Mouse (Mus musculus) limb, embryonic 10.5 days (tissue): ENCODE data around the gene Lce1f. TPM values are rescaled to one million over a fixed set of nuclear protein-coding genes. Genes with fewer than 3 reads are reported as not detected.
"Not testable (repeated sequence)": the region's sequence is repeated elsewhere in the genome, so short reads cannot be mapped to it uniquely, and the experiment has no call there.

Experiments used
- DNase-seq: peaks from one replicate; pipeline ENCODE4 v3.0.0-alpha.2; 2017; ENCODE audit warnings: low spot score
- H3K27ac ChIP-seq: fragments of 300-500 bp; sonication (generic); 2 replicates; pipeline ENCODE4 v1.5.1; 2016; ENCODE audit warnings: mild to moderate bottlenecking
- H3K27me3 ChIP-seq: fragments of 300-500 bp; sonication (generic); 2 replicates; pipeline ENCODE4 v1.6.1; 2016; ENCODE audit warnings: low read depth, mild to moderate bottlenecking; ENCODE audit not compliant: poor library complexity, severe bottlenecking
- H3K36me3 ChIP-seq: fragments of 300-500 bp; sonication (generic); 2 replicates; pipeline ENCODE4 v1.6.1; 2016; ENCODE audit warnings: mild to moderate bottlenecking, moderate library complexity
- H3K4me1 ChIP-seq: fragments of 300-500 bp; sonication (generic); 2 replicates; pipeline ENCODE4 v1.6.1; 2016
- H3K4me3 ChIP-seq: fragments of 300-500 bp; sonication (generic); 2 replicates; pipeline ENCODE4 v1.5.1; 2016; ENCODE audit warnings: mild to moderate bottlenecking, moderate library complexity
- H3K9me3 ChIP-seq: fragments of 300-500 bp; sonication (generic); replicated peaks from 2 replicates; pipeline ENCODE4 v1.6.1; 2016; ENCODE audit warnings: mild to moderate bottlenecking
- WGBS: fragments of 180-500 bp; shearing (Covaris S2); methylation state at CpG from one replicate; pipeline ENCODE4 v1.1.7; 2016; 5-methylcytosine and 5-hydroxymethylcytosine counted together
- polyA plus RNA-seq: library from polyadenylated mRNA; unstranded; fragments of >200 nt; fragmentation: Nextera tagmentation; extraction: Ambion mirVana; gene quantifications from 2 replicates; pipeline ENCODE4 v1.2.1, GENCODE M21; 2016

The Lce1f gene
- not detected in 2 replicates for polyA plus RNA-seq

DNA sequence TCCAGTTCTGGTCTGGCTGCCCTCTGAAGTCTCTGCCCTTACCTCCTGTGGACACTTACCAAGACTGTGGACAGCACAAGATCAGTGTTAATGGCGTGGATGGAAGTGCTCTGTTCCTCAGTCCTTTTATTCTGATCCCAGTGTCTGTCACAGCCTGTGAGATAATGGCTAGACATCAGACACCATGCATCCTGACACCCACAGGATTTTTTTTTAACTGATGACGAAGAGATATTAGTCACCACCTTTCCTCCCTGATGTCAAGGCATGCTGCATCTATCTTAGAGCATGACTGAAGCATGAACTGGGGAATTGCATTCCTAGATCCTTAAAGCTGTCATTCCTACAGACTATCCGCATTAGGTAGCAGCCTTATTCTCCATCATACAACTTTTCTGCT, at the start of gene Lce1f:
TSS of gene Lce1f (minus strand) at position 101 of the 400 bp plus-strand sequence.
- Histone ChIP-seq H3K9me3 (no peaks in the 10 kb centered on the region), H3K4me1 (no peaks in the 10 kb centered on the region), H3K4me3 (no peak within 1 kb of the TSS), H3K36me3 (no peaks in the 10 kb centered on the region), H3K27ac (no peak within 1 kb of the TSS), H3K27me3 (no peaks in the 10 kb centered on the region)
- DNase-seq = no peak
- 80% methylated on average over 3 of the region's 3 CpGs for WGBS

- Histone ChIP-seq H3K27ac (no peak within 1 kb of the TSS), H3K4me3 (no peak within 1 kb of the TSS), H3K9me3 (no peaks in the 10 kb centered on the region), H3K4me1 (no peaks in the 10 kb centered on the region), H3K36me3 (no peaks in the 10 kb centered on the region), H3K27me3 (no peaks in the 10 kb centered on the region)
- DNase-seq = no peak
- WGBS = 94% methylated on average over 1 of the region's 1 CpGs
Measured at GRCm38 (mm10) chr3:92764965-92765364, 44.8 kb upstream of the Lce1f start, which contains the start of gene Lce1h. Lce1h (minus strand) TSS chr3:92765065.

- 42% methylated on average over 3 of the region's 3 CpGs for WGBS
- no peak for DNase-seq
- H3K4me1 ChIP-seq = no peaks in the 10 kb centered on the region
Measured at GRCm38 (mm10) chr3:92753197-92753596, 33.0 kb upstream of the Lce1f start.

GRCm38 (mm10) chr3:92752238-92752637, 32.1 kb upstream of the Lce1f start, which contains the start of gene Lce1g:
Lce1g (minus strand) TSS chr3:92752338.
- no peak for DNase-seq
- 72% methylated on average over 1 of the region's 1 CpGs for WGBS
- Histone ChIP-seq H3K9me3 (no peaks in the 10 kb centered on the region), H3K4me1 (no peaks in the 10 kb centered on the region), H3K36me3 (no peaks in the 10 kb centered on the region), H3K27me3 (no peaks in the 10 kb centered on the region), H3K4me3 (no peak within 1 kb of the TSS), H3K27ac (no peak within 1 kb of the TSS)

More at GRCm38 (mm10) chr3:92753197-92753596, 33.0 kb upstream of the Lce1f start:
- Histone ChIP-seq H3K36me3 (no peaks in the 10 kb centered on the region), H3K9me3 (no peaks in the 10 kb centered on the region), H3K27ac (no peak overlapping the region), H3K27me3 (no peaks in the 10 kb centered on the region), H3K4me3 (no peak overlapping the region)

DNA sequence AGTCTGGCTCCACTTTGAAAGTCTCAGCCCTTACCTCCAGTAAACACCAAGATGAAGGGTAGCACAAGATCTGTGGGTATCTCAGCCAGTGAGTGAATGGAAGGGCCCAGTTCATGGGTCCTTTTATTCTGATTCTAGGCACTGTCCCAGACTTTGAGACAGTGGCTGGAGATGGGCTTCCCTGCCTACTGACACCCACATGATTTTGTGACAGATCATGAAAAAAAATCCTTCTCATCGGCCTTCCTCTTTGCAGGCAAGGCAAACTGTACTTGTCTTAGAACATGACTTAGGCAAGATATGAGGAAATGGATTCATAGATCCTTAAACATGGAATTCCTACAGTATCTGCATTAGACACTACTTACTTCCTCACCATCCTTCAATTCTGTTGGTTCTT, 18.8 kb upstream of the Lce1f start, which contains the start of gene Gm38119:
TSS of gene Gm38119 (minus strand) at position 101 of the 400 bp plus-strand sequence.
- no peaks in the 10 kb centered on the region for H3K4me1 ChIP-seq
- no peak within 1 kb of the TSS for H3K27ac ChIP-seq
- WGBS = 81% methylated on average over 1 of the region's 1 CpGs
- H3K9me3 ChIP-seq = no peaks in the 10 kb centered on the region
- DNase-seq = no peak
- no peaks in the 10 kb centered on the region for H3K36me3 ChIP-seq
- H3K4me3 ChIP-seq = no peak within 1 kb of the TSS
- no peaks in the 10 kb centered on the region for H3K27me3 ChIP-seq

DNA sequence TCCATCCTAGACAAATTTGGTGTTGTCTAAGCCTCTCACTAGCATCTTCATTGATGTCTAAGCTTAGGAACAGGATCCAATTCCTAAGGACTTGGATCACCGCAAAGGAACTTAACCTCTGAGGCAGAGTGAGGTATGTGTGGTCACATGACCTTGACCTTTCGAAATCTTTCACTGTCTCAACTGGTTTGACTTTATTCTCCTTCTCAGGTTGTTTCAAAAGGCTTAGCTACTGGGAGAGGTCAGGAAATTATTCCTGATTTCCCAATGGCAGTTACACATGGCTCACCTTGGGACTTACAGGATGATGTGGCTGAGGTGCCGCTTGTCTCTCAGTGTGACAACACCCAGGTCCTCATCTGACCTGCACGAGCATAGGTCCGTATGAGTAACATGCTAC, 2.5 kb upstream of the Lce1f start:
- Histone ChIP-seq H3K4me1 (no peaks in the 10 kb centered on the region), H3K36me3 (no peaks in the 10 kb centered on the region), H3K4me3 (no peak overlapping the region), H3K27ac (no peak overlapping the region), H3K9me3 (no peaks in the 10 kb centered on the region), H3K27me3 (no peaks in the 10 kb centered on the region)
- WGBS = 88% methylated on average over 5 of the region's 5 CpGs
- no peak for DNase-seq

GRCm38 (mm10) chr3:92715122-92715521, 5.0 kb downstream of the Lce1f start:
- Histone ChIP-seq H3K9me3 (no peaks in the 10 kb centered on the region), H3K27ac (no peak overlapping the region), H3K27me3 (no peaks in the 10 kb centered on the region), H3K4me1 (no peaks in the 10 kb centered on the region), H3K36me3 (no peaks in the 10 kb centered on the region), H3K4me3 (no peak overlapping the region)
- DNase-seq = no peak

GRCm38 (mm10) chr3:92708974-92709373, 11.2 kb downstream of the Lce1f start, which contains the start of gene Lce1e:
Lce1e (minus strand) TSS chr3:92709074.
- Histone ChIP-seq H3K27ac (no peak within 1 kb of the TSS), H3K36me3 (no peaks in the 10 kb centered on the region), H3K4me1 (no peaks in the 10 kb centered on the region), H3K27me3 (no peaks in the 10 kb centered on the region), H3K9me3 (no peaks in the 10 kb centered on the region), H3K4me3 (no peak within 1 kb of the TSS)
- 88% methylated on average over 2 of the region's 2 CpGs for WGBS
- DNase-seq = no peak

GRCm38 (mm10) chr3:92694613-92695012, 25.5 kb downstream of the Lce1f start:
- no peaks in the 10 kb centered on the region for H3K4me1 ChIP-seq
- no peaks in the 10 kb centered on the region for H3K9me3 ChIP-seq
- WGBS = 50% methylated on average over 1 of the region's 1 CpGs
- H3K27me3 ChIP-seq = no peaks in the 10 kb centered on the region
- H3K27ac ChIP-seq = no peak overlapping the region
- no peak overlapping the region for H3K4me3 ChIP-seq
- no peak for DNase-seq
- no peaks in the 10 kb centered on the region for H3K36me3 ChIP-seq

DNA sequence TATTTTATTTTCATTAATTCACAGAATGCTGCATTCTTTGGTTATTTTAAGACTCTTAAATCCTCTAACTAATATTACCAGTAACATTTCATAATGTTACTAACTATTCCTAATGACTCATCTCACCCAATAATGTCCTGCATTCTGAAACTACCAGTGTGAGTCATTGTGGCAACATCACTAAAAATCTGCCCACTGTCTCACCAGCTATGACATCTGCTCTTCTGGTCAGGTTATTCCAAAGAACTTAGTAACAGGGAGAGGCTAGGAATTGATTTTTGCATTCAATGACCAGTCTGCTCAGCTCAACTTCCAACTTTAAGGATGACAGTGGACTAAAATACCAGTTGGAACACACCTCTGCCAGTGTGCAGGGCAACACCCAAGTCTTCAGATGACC, 28.5 kb downstream of the Lce1f start:
- DNase-seq = no peak
- Histone ChIP-seq H3K27ac (no peak overlapping the region), H3K36me3 (no peaks in the 10 kb centered on the region), H3K4me1 (no peaks in the 10 kb centered on the region), H3K4me3 (no peak overlapping the region), H3K27me3 (no peaks in the 10 kb centered on the region), H3K9me3 (no peaks in the 10 kb centered on the region)

DNA sequence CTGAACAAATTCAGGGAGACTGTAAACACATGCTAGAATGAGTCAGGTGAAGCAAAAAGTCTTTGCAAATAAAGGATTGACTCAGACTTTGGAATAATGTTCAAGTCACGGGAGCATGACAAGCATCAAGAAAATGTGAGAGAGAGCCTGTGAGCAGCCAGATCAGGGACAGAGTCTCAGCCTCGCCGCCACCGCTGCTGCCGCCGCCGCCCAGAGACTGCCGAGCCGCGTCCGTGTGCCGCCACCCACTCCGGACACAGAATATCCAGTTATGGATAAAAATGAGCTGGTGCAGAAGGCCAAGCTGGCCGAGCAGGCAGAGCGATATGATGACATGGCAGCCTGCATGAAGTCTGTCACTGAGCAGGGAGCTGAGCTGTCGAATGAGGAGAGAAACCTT, 31.0 kb downstream of the Lce1f start:
- H3K4me1 ChIP-seq, H3K9me3 ChIP-seq, H3K4me3 ChIP-seq, DNase-seq, H3K27me3 ChIP-seq, H3K27ac ChIP-seq, H3K36me3 ChIP-seq: not testable (repeated sequence)
- WGBS = 76% methylated on average over 16 of the region's 16 CpGs

DNA sequence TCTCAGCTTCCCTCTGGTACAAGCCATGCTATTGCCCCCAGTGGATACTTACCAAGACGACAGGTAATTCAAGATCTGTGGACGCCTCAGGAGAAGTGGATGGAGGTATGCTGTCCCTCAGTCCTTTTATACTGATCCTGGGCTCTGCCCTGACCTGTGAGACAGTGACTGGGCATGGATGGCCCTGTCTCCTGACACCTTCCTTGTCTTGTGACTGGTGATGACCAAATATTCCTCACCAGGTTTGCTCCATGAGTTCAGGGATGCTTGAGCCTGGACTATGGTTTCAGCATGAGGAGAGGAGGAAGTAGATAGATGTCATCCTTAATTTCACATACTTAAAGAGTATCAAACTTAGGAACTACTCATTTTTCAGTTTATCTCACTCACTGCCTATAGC, 33.0 kb downstream of the Lce1f start, which contains the start of gene Lce1d:
TSS of gene Lce1d (minus strand) at position 101 of the 400 bp plus-strand sequence.
- WGBS = 64% methylated on average over 2 of the region's 2 CpGs
- no peak for DNase-seq
- Histone ChIP-seq H3K27ac (no peak within 1 kb of the TSS), H3K36me3 (no peaks in the 10 kb centered on the region), H3K9me3 (no peaks in the 10 kb centered on the region), H3K4me1 (no peaks in the 10 kb centered on the region), H3K27me3 (no peaks in the 10 kb centered on the region), H3K4me3 (no peak within 1 kb of the TSS)

DNA sequence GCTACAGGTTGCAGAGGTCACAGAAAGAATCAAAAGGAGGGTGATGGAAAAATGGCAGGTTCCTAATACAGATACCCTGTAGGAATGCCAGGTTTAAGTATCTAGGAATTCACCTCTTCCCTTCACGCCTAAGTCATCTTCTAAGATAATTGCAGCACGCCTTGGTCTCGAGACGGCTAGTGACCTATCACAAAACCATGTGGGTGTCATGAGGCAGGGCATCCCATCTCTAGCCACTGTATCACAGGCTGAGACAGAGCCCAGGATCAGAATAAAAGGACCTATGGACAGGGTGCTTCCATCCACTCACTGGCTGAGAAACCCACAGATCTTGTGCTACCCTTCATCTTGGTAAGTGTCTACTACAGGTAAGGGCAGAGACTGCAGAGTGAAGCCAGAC, 41.2 kb downstream of the Lce1f start, which contains the start of gene Lce1c:
TSS of gene Lce1c (plus strand) at position 301 of the 400 bp plus-strand sequence.
- no peaks in the 10 kb centered on the region for H3K27me3 ChIP-seq
- no peaks in the 10 kb centered on the region for H3K36me3 ChIP-seq
- WGBS = 82% methylated on average over 4 of the region's 4 CpGs
- no peak within 1 kb of the TSS for H3K4me3 ChIP-seq
- H3K9me3 ChIP-seq = no peaks in the 10 kb centered on the region
- H3K4me1 ChIP-seq = no peaks in the 10 kb centered on the region
- no peak for DNase-seq
- no peak within 1 kb of the TSS for H3K27ac ChIP-seq

DNA sequence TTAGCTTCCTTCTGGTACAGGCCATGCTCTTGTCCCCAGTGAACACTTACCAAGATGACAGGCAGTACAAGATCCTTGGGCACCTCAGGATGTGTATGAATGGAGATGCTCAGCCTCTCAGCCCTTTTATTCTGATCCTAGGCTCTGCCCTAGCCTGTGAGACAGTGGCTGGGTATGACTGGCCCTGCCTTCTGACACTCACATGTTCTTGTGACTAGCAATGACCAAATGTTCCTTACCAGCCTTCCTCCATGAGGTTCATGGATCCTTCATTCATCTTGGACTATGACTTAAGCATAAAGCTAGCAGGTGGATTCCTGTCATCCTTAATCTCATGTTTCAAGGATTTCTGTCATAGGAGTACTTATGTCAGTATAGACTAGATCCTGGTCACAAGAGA, 49.9 kb downstream of the Lce1f start, which contains the start of gene Lce1a2:
TSS of gene Lce1a2 (minus strand) at position 101 of the 400 bp plus-strand sequence.
- Histone ChIP-seq H3K4me3 (no peak within 1 kb of the TSS), H3K27ac (no peak within 1 kb of the TSS), H3K4me1 (no peaks in the 10 kb centered on the region), H3K36me3 (no peaks in the 10 kb centered on the region), H3K27me3 (no peaks in the 10 kb centered on the region), H3K9me3 (no peaks in the 10 kb centered on the region)
- no peak for DNase-seq
